Mouse (Mus musculus) embryonic fibroblast, embryonic 13.5 days (primary cell): ENCODE data around the gene Olfr211. TPM values are rescaled to one million over a fixed set of nuclear protein-coding genes. Genes with fewer than 3 reads are reported as not detected.

Source experiments
- H3K27ac ChIP-seq: 2 replicates; pipeline ENCODE4 v1.5.1; 2012; ENCODE audit warnings: low read length, control low read depth, inconsistent platforms; ENCODE audit not compliant: insufficient read depth
- H3K4me1 ChIP-seq: 2 replicates; pipeline ENCODE4 v1.6.1; 2011; ENCODE audit warnings: low read length; ENCODE audit not compliant: control insufficient read depth, insufficient read depth
- H3K4me3 ChIP-seq: 2 replicates; pipeline ENCODE4 v1.5.1; 2011; ENCODE audit warnings: mild to moderate bottlenecking, control low read depth, low read length; ENCODE audit not compliant: insufficient read depth
- CTCF ChIP-seq: IDR thresholded peaks from 2 replicates; pipeline ENCODE4 v1.5.1; 2011; ENCODE audit warnings: mild to moderate bottlenecking, control low read depth, low read length, moderate library complexity, borderline replicate concordance; ENCODE audit not compliant: insufficient read depth
- POLR2A ChIP-seq: IDR thresholded peaks from 2 replicates; pipeline ENCODE4 v1.6.1; 2011; ENCODE audit warnings: low read depth, mild to moderate bottlenecking, control low read depth, low read length, moderate library complexity
- polyA plus RNA-seq: library from polyadenylated mRNA; stranded (reverse); fragments of >200 nt; gene quantifications from 2 replicates; pipeline ENCODE4 v1.2.4, GENCODE M21; 2011; ENCODE audit warnings: low read depth; ENCODE audit not compliant: missing spikeins, insufficient read length

Olfr211 gene
- polyA plus RNA-seq = not detected in 2 replicates

DNA sequence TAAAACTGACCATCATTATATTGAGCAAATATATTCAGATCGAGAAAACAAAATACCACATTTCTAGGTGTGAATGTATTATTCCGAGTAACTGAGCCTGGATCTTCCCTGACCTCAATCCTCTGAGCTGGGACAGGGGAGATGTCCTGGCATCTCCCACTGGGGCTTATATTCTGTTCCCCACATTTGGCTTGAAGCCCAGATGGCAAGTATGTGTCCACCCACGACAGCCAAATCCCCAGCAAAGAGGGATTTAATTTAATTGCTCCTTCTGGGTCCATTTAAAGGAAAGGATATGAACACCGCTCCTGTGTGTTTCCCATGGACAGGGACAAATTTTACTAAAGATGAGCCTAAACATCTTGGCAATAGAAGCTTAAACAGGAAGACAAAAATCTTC, at the start of gene Olfr211:
Gene Olfr211, plus strand, starts transcription at position 301 of the 400 bp plus-strand sequence.
- TF ChIP-seq CTCF (no peak), POLR2A (no peak)
- Histone ChIP-seq H3K4me3 (no peak within 1 kb of the TSS), H3K27ac (no peak within 1 kb of the TSS), H3K4me1 (no peaks in the 10 kb centered on the region)

DNA sequence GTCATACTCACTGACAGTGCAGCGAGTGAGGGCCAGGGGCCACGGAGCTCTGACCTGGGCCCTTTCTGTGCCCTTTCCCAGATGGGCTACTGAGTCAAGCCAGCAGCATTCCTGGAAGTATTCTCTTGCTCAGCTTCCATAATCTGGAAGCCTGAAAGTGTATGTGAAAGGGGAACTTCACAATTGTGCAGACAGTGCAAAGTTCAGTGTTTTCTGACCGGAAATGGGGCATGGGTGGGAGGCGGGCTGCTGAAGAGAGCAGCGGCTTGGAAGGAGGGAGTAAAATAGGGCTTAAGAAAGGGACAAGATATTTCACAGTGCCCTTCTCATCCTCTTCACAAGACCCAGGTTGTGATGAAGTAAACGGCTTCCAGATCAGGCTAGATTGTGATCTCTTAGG, 49.4 kb upstream of the Olfr211 start:
- Histone ChIP-seq H3K4me1 (no peaks in the 10 kb centered on the region), H3K27ac (no peak overlapping the region), H3K4me3 (no peak overlapping the region)
- TF ChIP-seq CTCF (no peak), POLR2A (no peak)

DNA sequence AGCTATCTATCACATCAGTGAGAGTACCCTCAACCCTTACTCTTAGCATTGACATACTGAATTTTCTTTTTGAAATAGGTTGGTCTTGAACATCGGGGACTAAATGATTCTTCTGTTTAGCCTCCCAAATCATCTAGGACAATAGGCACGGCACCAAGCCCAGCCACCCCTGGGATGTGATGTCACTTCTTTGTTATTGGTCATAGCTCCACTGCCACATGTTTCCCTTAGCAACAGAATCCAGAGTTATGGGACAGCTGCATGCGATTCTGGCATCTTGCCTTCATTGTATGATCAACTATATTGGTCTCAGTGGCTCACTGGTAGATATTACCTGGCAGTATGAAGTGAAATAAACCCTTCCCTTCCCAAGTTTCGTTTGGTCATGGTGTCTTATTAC, 48.4 kb upstream of the Olfr211 start:
- H3K4me1 ChIP-seq = no peaks in the 10 kb centered on the region
- no peak for TF ChIP-seq POLR2A
- TF ChIP-seq CTCF = no peak
- no peak overlapping the region for H3K4me3 ChIP-seq
- H3K27ac ChIP-seq = no peak overlapping the region

DNA sequence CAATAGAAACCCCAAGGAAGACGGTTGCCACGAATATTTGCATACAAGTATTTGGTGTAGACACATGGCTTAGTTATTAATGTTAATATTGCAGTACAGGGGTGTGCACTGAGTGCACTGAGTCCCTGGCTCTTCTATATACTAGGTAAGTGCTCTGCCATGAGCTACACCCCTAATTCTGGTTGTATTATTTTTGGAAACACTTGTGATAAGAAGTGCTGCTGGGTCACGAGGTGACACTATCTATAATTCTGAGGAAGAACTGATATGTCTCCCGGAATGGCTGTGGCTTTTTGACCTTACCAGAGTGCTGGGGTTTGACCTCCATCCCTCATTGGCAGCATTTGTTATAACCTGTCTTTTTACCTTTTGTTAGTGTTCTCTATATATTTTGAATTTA, 48.0 kb upstream of the Olfr211 start:
- H3K4me3 ChIP-seq = no peak overlapping the region
- no peak for TF ChIP-seq CTCF
- TF ChIP-seq POLR2A = no peak
- H3K4me1 ChIP-seq = no peaks in the 10 kb centered on the region
- H3K27ac ChIP-seq = no peak overlapping the region

DNA sequence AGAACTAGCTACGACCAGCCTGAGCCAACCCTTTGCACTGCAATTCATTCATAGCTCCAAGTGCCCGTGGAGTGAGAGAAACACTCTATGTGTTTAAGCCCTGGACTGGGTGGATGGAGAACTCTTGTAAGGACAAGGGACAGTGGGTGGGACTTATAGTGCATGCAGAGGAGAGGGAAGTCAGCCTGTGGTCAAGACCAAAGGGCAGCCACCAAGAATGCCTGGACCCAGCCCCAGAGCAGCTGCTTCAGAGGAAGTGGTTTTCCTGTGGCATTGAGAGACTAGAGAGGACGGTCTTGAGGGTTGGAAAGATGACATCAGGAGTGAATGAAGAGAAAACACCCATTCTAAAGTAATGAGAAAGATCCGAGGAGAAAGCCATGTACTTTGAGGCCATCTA, 33.1 kb upstream of the Olfr211 start:
- Histone ChIP-seq H3K4me1 (no peaks in the 10 kb centered on the region), H3K27ac (no peak overlapping the region), H3K4me3 (no peak overlapping the region)
- TF ChIP-seq POLR2A (no peak), CTCF (no peak)

- H3K27ac ChIP-seq = no peak overlapping the region
- no peak for TF ChIP-seq CTCF
- H3K4me1 ChIP-seq = no peaks in the 10 kb centered on the region
Measured at GRCm38 (mm10) chr6:116456482-116456881, 32.4 kb upstream of the Olfr211 start.

GRCm38 (mm10) chr6:116458728-116459127, 30.2 kb upstream of the Olfr211 start:
- TF ChIP-seq POLR2A = no peak
- TF ChIP-seq CTCF = no peak
- no peak overlapping the region for H3K4me3 ChIP-seq
- no peaks in the 10 kb centered on the region for H3K4me1 ChIP-seq
- no peak overlapping the region for H3K27ac ChIP-seq

More at GRCm38 (mm10) chr6:116456482-116456881, 32.4 kb upstream of the Olfr211 start:
- H3K4me3 ChIP-seq = no peak overlapping the region

- Histone ChIP-seq H3K4me1 (no peaks in the 10 kb centered on the region), H3K27ac (no peak overlapping the region), H3K4me3 (no peak overlapping the region)
- no peak for TF ChIP-seq POLR2A
- TF ChIP-seq CTCF = no peak
Measured at GRCm38 (mm10) chr6:116459232-116459631, 29.7 kb upstream of the Olfr211 start.

- no peak within 1 kb of the TSS for H3K27ac ChIP-seq
- H3K4me1 ChIP-seq = no peaks in the 10 kb centered on the region
- peak within 1 kb of the TSS; percentile 15 for H3K4me3 ChIP-seq
- TF ChIP-seq CTCF (no peak), POLR2A (no peak)
Measured at GRCm38 (mm10) chr6:116460544-116461283, 28.2 kb upstream of the Olfr211 start, which contains the start of gene Alox5. Gene Alox5, minus strand, starts transcription at chr6:116461178.

GRCm38 (mm10) chr6:116468081-116468480, 20.8 kb upstream of the Olfr211 start:
- H3K4me1 ChIP-seq = no peaks in the 10 kb centered on the region
- H3K4me3 ChIP-seq = no peak overlapping the region
- no peak for TF ChIP-seq CTCF
- no peak for TF ChIP-seq POLR2A
- H3K27ac ChIP-seq = no peak overlapping the region
